Mouse (Mus musculus) testis, adult 2 months (tissue): Measurements from ENCODE around the gene Gnb2.

ENCODE experiments used
- CTCF ChIP-seq: fragments of 200-500 bp; IDR thresholded peaks from 2 replicates; pipeline ENCODE4 v1.5.1; 2012; ENCODE audit warnings: low read depth, mild to moderate bottlenecking, inconsistent platforms, low read length, moderate library complexity; ENCODE audit not compliant: control insufficient read depth, insufficient read depth, insufficient replicate concordance
- POLR2A ChIP-seq: fragments of 200-500 bp; IDR thresholded peaks from 2 replicates; pipeline ENCODE4 v1.6.1; 2012; ENCODE audit warnings: low read depth, mild to moderate bottlenecking, inconsistent platforms, low read length, moderate library complexity; ENCODE audit not compliant: control insufficient read depth

DNA sequence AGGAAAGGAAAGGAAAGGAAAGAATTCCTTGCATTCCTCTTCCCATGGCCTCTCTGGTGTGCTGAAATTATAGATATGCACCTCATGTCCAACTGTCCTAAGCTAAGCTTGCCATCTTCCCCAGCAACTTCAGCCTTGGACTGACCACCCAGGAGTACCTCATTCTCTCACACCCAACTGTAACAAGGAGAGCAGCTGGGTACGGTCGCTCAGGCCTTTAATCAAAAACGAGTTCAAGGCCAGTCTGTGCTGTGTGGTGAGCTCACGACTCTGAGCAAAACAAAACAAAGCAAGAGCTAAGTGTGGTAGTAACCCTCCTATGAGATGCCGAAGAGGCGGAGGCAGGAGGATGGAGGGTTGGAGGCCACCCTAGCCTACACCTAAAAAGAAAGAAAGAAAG is 7.7 kb upstream of the Gnb2 start:
- no peak for TF ChIP-seq CTCF
- TF ChIP-seq POLR2A, result no peak
